Mouse (Mus musculus) liver, embryonic 14.5 days (tissue): ENCODE results near the gene Sowaha. TPM values are rescaled to one million over a fixed set of nuclear protein-coding genes. Genes with fewer than 3 reads are reported as not detected.

Source experiments
- ATAC-seq: fragments of 200-750 bp; cut with Nextera tagmentation; 2 replicates; pipeline ENCODE4 v1.8.0; 2017; ENCODE audit warnings: moderate number of reproducible peaks, mild to moderate bottlenecking, moderate library complexity; ENCODE audit not compliant: insufficient read depth
- DNase-seq, 3 experiments: peaks; one replicate each; pipeline ENCODE4 v3.0.0-alpha.2; 2012 to 2013; ENCODE audit warnings: low read depth in 3 of 3, low spot score in 3 of 3
- H3K27ac ChIP-seq: fragments of 300-500 bp; sonication (generic); 2 replicates; pipeline ENCODE4 v1.5.1; 2014; ENCODE audit warnings: moderate library complexity, mild to moderate bottlenecking, control low read depth, inconsistent platforms
- H3K27me3 ChIP-seq: fragments of 300-500 bp; sonication (generic); 2 replicates; pipeline ENCODE4 v1.6.1; 2014; ENCODE audit warnings: mild to moderate bottlenecking, low read length, moderate library complexity; ENCODE audit not compliant: control insufficient read depth, insufficient read depth
- H3K36me3 ChIP-seq: fragments of 300-500 bp; sonication (generic); replicated peaks from 2 replicates; pipeline ENCODE4 v1.6.1; 2014; ENCODE audit warnings: low read depth; ENCODE audit not compliant: control insufficient read depth, insufficient read depth
- H3K4me1 ChIP-seq, 2 experiments: fragments of 200-500 bp in 1 of 2; fragments of 300-500 bp in 1 of 2; sonication (generic) in 1 of 2; replicated peaks; 2 replicates each; pipeline ENCODE4 v1.6.1; 2012 to 2014; ENCODE audit warnings: antibody characterized with exemption in 1 of 2, inconsistent platforms in 1 of 2, low read length in 1 of 2; ENCODE audit not compliant: control insufficient read depth in 2 of 2, insufficient read depth in 2 of 2
- H3K4me2 ChIP-seq: fragments of 300-500 bp; sonication (generic); 2 replicates; pipeline ENCODE4 v1.6.1; 2014; ENCODE audit warnings: low read depth, mild to moderate bottlenecking, control low read depth, moderate library complexity
- H3K4me3 ChIP-seq, 2 experiments: fragments of 200-500 bp in 1 of 2; fragments of 300-500 bp in 1 of 2; sonication (generic) in 1 of 2; 2 replicates each; pipeline ENCODE4 v1.5.1; 2012 to 2014; ENCODE audit warnings: low read depth in 2 of 2, low read length in 2 of 2, mild to moderate bottlenecking in 2 of 2, control low read depth in 1 of 2, inconsistent platforms in 1 of 2, moderate library complexity in 1 of 2; ENCODE audit not compliant: insufficient read depth in 1 of 2
- H3K9ac ChIP-seq: fragments of 300-500 bp; sonication (generic); replicated peaks from 2 replicates; pipeline ENCODE4 v1.6.1; 2014; ENCODE audit warnings: mild to moderate bottlenecking, control low read depth, moderate library complexity
- H3K9me3 ChIP-seq: fragments of 300-500 bp; sonication (generic); 2 replicates; pipeline ENCODE4 v1.6.1; 2016; ENCODE audit warnings: low read length, mixed read lengths; ENCODE audit not compliant: control insufficient read depth
- CTCF ChIP-seq: IDR thresholded peaks from 2 replicates; pipeline ENCODE4 v1.5.1; 2016; ENCODE audit warnings: antibody characterized with exemption, low read depth, control low read depth
- EP300 ChIP-seq: IDR thresholded peaks from 2 replicates; pipeline ENCODE4 v1.6.1; 2016; ENCODE audit warnings: antibody characterized with exemption, low read depth
- whole genome bisulfite sequencing: fragments of 180-500 bp; shearing (Covaris S2); extraction: QIAGEN DNeasy Blood & Tissue Kit; methylation state at CpG from one replicate; pipeline ENCODE4 v1.1.7; 2014; ENCODE audit not compliant: insufficient replicate concordance; 5-methylcytosine and 5-hydroxymethylcytosine counted together
- polyA plus RNA-seq, 2 experiments: library from polyadenylated mRNA; depleted of rRNA in 1 of 2; stranded (reverse) in 1 of 2; unstranded in 1 of 2; fragments of >200 nt; fragmentation: Nextera tagmentation in 1 of 2; extraction: Ambion mirVana in 1 of 2; gene quantifications; 2 replicates each; pipeline versions ENCODE4 v1.2.1 to v1.2.3; 2012 to 2014

The Sowaha gene
- polyA plus RNA-seq, 2 experiments, result 13.1 to 15.4 TPM

GRCm38 (mm10) chr11:53463551-53464424 is 16.3 kb downstream of the Sowaha start:
- TF ChIP-seq CTCF (no peak), EP300 (no peak)
- 6% methylated on average over 55 of the region's 55 CpGs for WGBS
- Histone ChIP-seq H3K9ac (no peak overlapping the region), H3K27me3 (peaks cover 41% of the 10 kb centered on the region), H3K4me1 (peaks cover 0 to 5% of the 10 kb centered on the region in 2 experiments; a peak in 2 of 4 replicates), H3K4me2 (peak overlapping the region; percentile 48), H3K9me3 (no peaks in the 10 kb centered on the region), H3K27ac (no peak overlapping the region), H3K4me3 (peak overlapping the region in 1 of 2 experiments; percentile 20; a peak in 2 of 4 replicates), H3K36me3 (no peaks in the 10 kb centered on the region)
- ATAC-seq (no peak), DNase-seq (no peak)

- no peak for TF ChIP-seq CTCF
- TF ChIP-seq EP300, result no peak
- no peak overlapping the region for H3K9ac ChIP-seq
- H3K27ac ChIP-seq, result no peak overlapping the region
- peaks cover 57% of the 10 kb centered on the region for H3K27me3 ChIP-seq
- peak; percentile 45; the same call in 1 of the 2 replicates for ATAC-seq
- DNase-seq, result no peak
- WGBS, result 8% methylated on average over 5 of the region's 5 CpGs
- H3K4me1 ChIP-seq, result peaks cover 0 to 5% of the 10 kb centered on the region in 2 experiments; a peak in 2 of 4 replicates
- H3K36me3 ChIP-seq, result no peaks in the 10 kb centered on the region
- no peaks in the 10 kb centered on the region for H3K9me3 ChIP-seq
- no peak overlapping the region for H3K4me3 ChIP-seq
- H3K4me2 ChIP-seq, result no peak overlapping the region
Measured at GRCm38 (mm10) chr11:53461727-53462126, 18.3 kb downstream of the Sowaha start.

- no peaks in the 10 kb centered on the region for H3K36me3 ChIP-seq
- ATAC-seq, result no peak
- no peak overlapping the region for H3K4me3 ChIP-seq
- no peak overlapping the region for H3K9ac ChIP-seq
- no peak overlapping the region for H3K27ac ChIP-seq
- H3K4me1 ChIP-seq, result peaks cover 0 to 5% of the 10 kb centered on the region in 2 experiments; a peak in 2 of 4 replicates
- H3K9me3 ChIP-seq, result no peaks in the 10 kb centered on the region
- TF ChIP-seq CTCF, result no peak
- no peak for TF ChIP-seq EP300
- no peak overlapping the region for H3K4me2 ChIP-seq
- no peak for DNase-seq
- peaks cover 54% of the 10 kb centered on the region for H3K27me3 ChIP-seq
- 63% methylated on average over 3 of the region's 3 CpGs for WGBS
Measured at GRCm38 (mm10) chr11:53460192-53460591, 19.9 kb downstream of the Sowaha start.

GRCm38 (mm10) chr11:53458996-53459395 is 21.1 kb downstream of the Sowaha start:
- peaks cover 42% of the 10 kb centered on the region for H3K27me3 ChIP-seq
- no peak for TF ChIP-seq EP300
- TF ChIP-seq CTCF, result no peak
- H3K4me1 ChIP-seq, result peaks cover 0 to 5% of the 10 kb centered on the region in 2 experiments; a peak in 2 of 4 replicates
- H3K4me2 ChIP-seq, result no peak overlapping the region
- no peaks in the 10 kb centered on the region for H3K36me3 ChIP-seq
- no peak overlapping the region for H3K9ac ChIP-seq
- no peak for DNase-seq
- 60% methylated on average over 3 of the region's 3 CpGs for WGBS
- no peak overlapping the region for H3K4me3 ChIP-seq
- H3K9me3 ChIP-seq, result no peaks in the 10 kb centered on the region
- no peak overlapping the region for H3K27ac ChIP-seq
- ATAC-seq, result no peak

- TF ChIP-seq CTCF (peak; percentile 39), EP300 (no peak)
- H3K4me2 ChIP-seq, result peak overlapping the region; percentile 39
- peak; percentile 33; the same call in 1 of the 2 replicates for ATAC-seq
Measured at GRCm38 (mm10) chr11:53457372-53457954, 22.6 kb downstream of the Sowaha start.

More at GRCm38 (mm10) chr11:53457372-53457954, 22.6 kb downstream of the Sowaha start:
- peak overlapping the region; percentile 45 to 48 for H3K4me3 ChIP-seq
- peaks cover 26% of the 10 kb centered on the region for H3K27me3 ChIP-seq
- H3K9ac ChIP-seq, result no peak overlapping the region; the same call in 1 of the 2 replicates
- no peak for DNase-seq
- no peak overlapping the region for H3K27ac ChIP-seq
- H3K9me3 ChIP-seq, result no peaks in the 10 kb centered on the region
- H3K36me3 ChIP-seq, result no peaks in the 10 kb centered on the region
- 9% methylated on average over 29 of the region's 29 CpGs for WGBS
- H3K4me1 ChIP-seq, result peaks cover 0 to 5% of the 10 kb centered on the region in 2 experiments; a peak in 2 of 4 replicates
